Mouse (Mus musculus): ENCODE data around the gene Rad51b.
"Not testable (repeated sequence)": the region's sequence is repeated elsewhere in the genome, so short reads cannot be mapped to it uniquely, and the experiment has no call there.

The Rad51b gene

DNA sequence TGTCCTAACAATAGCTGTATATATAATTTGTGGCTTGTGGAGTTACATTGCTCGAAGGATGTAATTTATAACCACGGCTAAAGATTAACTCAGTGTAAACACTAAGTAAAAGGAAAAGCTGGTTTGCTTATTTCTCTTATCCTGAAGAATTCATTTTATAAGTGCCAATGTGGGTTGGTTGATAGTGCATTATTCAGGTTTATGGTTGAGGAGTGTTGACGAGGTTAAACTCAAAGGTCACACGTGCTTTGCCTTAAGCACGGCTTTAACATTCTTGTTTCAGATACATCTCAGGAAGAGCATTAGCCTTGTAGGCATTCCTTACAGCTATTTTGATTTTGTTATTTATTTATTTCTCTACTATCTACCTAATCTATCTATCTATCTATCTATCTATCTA is 20.3 kb downstream of the Rad51b start:
- POLR2A ChIA-PET: interaction anchor here in 2 of 4 experiments (0.7 to 1.2 kb wide), 4 partner anchors 8 to 21 kb away, joined by 3 read pairs; partner anchors contain the start of gene Rad51b (in 2 of the 2)
- CTCF ChIA-PET: interaction anchor here in 1 of 4 experiments (0.6 kb wide), 1 partner anchor 1160 kb away, joined by 3 read pairs; no protein-coding TSS in a partner anchor

DNA sequence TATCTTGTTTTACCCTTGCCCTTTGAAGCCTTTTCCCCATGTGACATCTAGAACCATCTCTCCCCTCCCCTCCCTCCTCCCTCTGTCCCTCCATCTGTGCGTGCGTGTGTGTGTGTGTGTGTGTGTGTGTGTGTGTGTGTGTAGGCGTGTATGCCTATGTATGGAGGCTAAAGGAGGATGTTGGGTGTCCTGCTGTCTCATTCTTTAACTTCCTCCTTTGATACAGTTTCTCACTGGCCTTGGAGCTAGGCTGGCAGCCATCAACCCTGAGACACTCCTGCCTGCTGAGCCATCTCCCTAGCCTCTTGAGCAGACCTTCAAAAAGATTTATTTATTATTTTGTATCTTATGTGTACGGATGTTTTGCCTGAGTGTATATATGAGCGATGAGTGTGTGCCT is 23.8 kb downstream of the Rad51b start:
- POLR2A ChIA-PET: no interaction called here
- CTCF ChIA-PET: no interaction called here

DNA sequence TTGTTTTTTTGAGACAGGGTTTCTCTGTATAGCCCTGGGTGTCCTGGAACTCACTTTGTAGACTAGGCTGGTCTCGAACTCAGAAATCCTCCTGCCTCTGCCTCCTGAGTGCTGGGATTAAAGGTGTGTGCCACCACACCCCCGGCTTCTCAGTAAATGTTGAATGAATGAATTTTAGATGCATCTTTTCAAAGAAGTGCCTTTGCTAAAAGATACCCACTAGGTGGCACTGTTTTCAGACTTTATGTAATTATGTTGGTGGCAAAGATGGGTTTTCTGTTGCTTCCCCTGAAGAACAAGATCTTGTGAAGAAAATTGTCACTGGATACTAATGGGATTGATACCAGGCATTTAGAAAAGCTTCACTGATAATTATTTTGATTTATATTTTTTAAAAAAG is 25.5 kb downstream of the Rad51b start:
- POLR2A ChIA-PET, CTCF ChIA-PET: not testable (repeated sequence)

DNA sequence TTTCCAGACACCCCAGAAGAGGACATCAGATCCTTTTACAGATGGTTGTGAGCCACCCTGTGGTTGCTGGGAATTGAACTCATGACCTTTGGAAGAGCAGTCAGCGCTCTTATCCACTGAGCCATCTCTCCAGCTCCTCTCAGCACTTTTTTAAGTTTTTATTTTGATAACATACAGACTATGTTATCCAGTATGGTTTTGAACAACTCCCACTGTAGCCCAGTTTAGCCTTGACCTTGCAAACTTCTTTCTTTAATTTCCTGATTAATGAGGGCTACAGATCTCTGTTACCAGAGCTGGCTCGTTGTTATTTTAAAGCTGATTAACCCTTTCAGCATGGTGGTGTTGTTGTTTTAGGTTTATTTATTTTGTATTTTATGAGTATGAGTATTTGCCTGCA is 29.2 kb downstream of the Rad51b start:
- POLR2A ChIA-PET: interaction anchor here in 1 of 4 experiments (1.2 kb wide), 1 partner anchor 10 kb away, joined by 3 read pairs; no protein-coding TSS in a partner anchor
- CTCF ChIA-PET: interaction anchor here in 2 of 4 experiments (0.5 to 0.7 kb wide), 2 partner anchors 133 to 210 kb away, joined by 3 to 4 read pairs; no protein-coding TSS in a partner anchor

DNA sequence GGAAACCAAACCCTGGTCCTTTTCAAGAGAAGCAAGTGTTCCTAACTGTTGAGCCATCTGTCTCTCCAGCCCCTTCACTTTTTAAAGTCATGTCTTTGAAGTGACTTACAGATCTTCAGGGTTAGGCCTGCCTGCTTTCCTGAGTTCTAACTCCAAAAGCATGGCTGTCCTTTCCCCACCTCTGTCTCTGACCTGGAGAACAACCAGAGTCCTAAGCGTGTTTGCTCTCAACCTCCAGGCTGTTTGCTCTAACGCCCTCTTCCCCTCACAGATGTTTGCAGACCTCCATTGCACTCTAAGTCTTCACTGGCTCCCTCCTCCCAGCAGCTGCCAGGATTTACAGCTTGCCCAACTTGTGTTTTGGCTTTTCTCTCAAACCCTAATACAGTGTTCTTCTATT is 29.7 kb downstream of the Rad51b start:
- POLR2A ChIA-PET: interaction anchor here in 1 of 4 experiments (1.2 kb wide), 1 partner anchor 10 kb away, joined by 3 read pairs; no protein-coding TSS in a partner anchor
- CTCF ChIA-PET: interaction anchor here in 1 of 4 experiments (0.7 kb wide), 1 partner anchor 133 kb away, joined by 3 read pairs; no protein-coding TSS in a partner anchor

DNA sequence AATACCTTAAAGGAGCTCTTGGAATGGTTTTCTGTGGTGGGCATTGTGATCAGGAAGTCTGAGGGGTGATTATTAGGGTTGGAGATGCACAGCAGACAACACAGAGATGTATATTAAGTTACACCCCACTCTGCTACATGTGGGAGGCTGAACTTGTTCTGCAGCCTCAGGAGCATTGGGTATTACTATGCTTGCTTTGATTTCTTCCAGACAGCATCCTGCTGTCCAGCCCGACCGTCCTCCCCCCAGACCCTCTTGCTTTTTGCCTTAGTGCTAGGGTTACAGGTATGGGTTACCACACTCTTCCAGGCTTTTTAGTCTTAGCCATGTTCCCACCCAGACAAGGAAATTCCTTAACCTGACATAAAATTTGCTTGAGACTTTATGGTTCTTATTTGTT is 30.8 kb downstream of the Rad51b start:
- ChIA-PET CTCF (interaction anchor here in 1 of 4 experiments (1.0 kb wide), 1 partner anchor 20 kb away, joined by 3 read pairs; no protein-coding TSS in a partner anchor), POLR2A (no interaction called here)

DNA sequence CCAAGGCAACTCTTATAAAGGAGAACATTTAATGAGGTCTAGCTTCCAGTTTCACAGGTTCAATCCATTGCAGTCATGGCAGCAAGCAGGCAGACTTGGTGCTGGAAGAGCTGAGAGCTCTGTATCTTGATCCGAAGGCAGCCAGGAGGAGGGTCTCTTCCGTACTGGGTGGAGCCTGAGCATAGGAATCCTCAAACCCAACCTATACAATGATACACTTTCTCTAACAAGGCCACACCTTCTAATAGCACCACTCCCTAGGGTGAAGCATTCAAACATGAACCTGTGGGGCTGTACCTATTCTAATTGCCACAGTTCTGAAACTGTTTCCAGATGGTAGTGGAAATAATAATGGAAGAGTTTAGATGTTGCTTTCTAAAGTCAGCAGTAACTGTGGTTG is 33.5 kb downstream of the Rad51b start:
- ChIA-PET CTCF (interaction anchor here in 1 of 4 experiments (0.6 to 1.6 kb wide), 2 partner anchors 17 to 816 kb away, joined by 3 to 4 read pairs; no protein-coding TSS in a partner anchor), POLR2A (interaction anchor here in 3 of 4 experiments (0.6 to 3.5 kb wide), 4 partner anchors 11 to 823 kb away, joined by 3 to 20 read pairs (median 3); no protein-coding TSS in a partner anchor)

DNA sequence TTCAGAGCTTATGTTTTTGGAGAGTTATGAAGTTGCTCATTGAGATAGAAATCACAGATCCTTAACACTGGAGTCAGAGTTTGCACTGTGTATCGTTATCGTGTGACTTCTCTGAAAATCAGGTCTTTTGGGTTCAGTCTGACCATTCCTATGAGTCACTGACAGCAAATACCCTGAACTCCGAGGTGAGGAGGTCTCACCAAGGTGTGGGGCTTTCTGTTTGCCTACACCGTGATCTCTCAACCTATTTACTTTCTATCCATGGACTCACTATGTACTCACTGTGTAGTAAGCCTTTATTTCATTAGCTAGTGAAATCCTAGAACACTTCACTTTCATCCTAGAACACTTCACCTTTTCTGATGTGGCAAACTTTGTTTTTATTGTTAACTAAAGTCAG is 34.6 kb downstream of the Rad51b start:
- ChIA-PET POLR2A (interaction anchor here in 2 of 4 experiments (0.6 to 3.5 kb wide), 3 partner anchors 10 to 35 kb away, joined by 3 to 20 read pairs (median 3); partner anchors contain the start of gene Rad51b (in 1 of the 2)), CTCF (interaction anchor here in 1 of 4 experiments (1.5 kb wide), 1 partner anchor 815 kb away, joined by 4 read pairs; no protein-coding TSS in a partner anchor)

DNA sequence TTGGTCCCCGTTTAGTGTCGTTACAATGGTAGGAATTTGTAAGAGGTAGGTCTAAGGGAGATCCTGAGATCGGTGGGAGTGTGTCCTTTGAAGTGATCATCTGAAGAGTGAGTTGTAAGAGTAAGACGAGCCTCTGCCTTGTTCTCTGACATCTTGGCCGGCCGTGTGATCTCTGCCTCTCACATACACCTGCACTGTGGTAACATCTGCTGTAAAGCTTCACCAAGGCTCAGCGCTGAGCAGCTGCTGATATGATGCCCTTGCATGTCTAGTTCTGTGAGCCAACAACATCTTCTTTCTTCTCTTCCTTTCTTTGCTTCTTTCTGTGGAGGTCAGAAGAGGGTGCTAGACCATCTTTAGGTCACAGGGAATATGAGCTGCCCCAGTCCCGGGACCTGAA is 41.7 kb downstream of the Rad51b start:
- CTCF ChIA-PET: interaction anchor here in 1 of 4 experiments (1.8 kb wide), 1 partner anchor 9 kb away, joined by 9 read pairs; no protein-coding TSS in a partner anchor
- POLR2A ChIA-PET: interaction anchor here in 1 of 4 experiments (1.1 to 1.4 kb wide), 4 partner anchors 14 to 823 kb away, joined by 3 read pairs; partner anchors contain the start of gene Zfp36l1

DNA sequence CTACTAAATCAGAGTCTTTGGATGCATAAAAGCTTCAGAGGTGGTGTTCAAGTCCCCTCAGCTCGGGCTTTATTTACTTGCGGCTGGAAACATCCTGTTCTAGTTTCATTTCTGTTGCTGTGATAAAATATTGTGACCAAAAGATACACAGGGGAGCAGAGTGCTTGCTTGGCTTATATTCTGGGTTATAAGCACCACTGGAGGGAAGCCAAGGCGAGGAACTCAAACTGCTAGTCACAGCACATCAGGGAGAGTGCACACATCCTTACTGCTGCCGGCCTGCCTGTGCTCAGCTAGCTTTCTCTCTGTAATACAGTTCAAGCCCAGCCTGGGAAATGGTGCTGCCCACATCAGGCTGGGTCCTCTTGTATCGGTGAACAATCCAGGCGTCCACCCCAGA is 43.4 kb downstream of the Rad51b start:
- ChIA-PET POLR2A (interaction anchor here in 2 of 4 experiments (1.2 to 4.0 kb wide), 4 partner anchors 9 to 218 kb away, joined by 3 to 20 read pairs (median 8); partner anchors contain the start of gene Rad51b (in 1 of the 2)), CTCF (interaction anchor here in 3 of 4 experiments (0.6 to 1.7 kb wide), 3 partner anchors 24 to 806 kb away, joined by 3 read pairs; no protein-coding TSS in a partner anchor)

DNA sequence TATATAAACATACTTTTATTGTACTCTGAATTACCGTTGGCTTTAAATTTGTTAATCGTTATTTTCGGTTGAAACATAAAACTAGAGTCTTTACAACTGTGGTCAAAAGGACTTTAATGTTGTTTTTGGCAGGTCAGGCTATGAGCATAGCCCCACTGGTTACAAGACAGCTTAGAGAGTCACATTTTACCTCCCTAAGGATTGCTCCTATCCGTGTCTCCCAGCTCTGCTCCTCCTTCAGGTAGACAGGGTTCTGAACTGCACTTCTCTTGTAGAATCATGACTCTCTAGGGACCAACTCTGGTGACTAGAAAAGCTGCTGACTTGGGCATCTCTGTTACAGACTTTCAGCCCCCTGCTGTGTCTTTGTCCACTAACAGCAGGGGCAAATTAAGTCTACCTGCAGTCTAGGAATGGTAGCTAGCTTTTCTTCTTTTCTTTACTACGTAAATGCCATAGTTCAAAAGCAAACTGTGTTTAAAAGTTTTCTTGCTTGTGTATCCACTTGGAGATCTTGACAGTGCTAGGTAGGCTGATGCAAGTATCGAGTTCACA is 44.3 kb downstream of the Rad51b start:
- ChIA-PET CTCF (interaction anchor here in 1 of 4 experiments (1.7 kb wide), 1 partner anchor 805 kb away, joined by 3 read pairs; no protein-coding TSS in a partner anchor), POLR2A (interaction anchor here in 3 of 4 experiments (0.6 to 4.0 kb wide), 12 partner anchors 10 to 774 kb away, joined by 3 to 20 read pairs (median 3); partner anchors contain the start of genes Rad51b (in 1 of the 3) and Zfp36l1 (in 1 of the 3))

DNA sequence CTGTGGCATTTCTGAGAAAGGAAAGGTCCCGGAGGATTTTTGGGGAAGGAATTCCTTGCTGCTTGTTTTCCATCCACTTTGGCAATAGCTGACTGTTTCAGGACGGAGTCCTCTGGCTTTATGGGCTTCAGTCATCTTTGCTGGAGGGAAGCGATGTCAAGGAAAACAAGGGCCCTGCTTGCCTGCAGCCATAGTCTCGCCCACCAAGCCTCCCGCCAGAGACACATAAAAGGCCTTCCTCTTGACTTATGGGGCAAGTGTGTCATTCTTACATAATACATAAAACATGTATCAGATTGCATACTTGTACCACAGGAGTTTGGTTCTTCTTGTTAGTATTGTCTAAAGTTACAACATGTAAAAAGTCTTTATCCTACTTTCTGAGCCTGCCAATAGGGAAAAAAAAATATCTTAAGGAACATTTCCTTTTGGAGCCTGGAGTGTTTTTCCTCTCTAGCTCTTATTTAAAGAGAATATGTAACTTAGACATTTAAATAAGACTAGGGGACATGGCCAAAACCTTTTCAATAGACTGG is 49.2 kb downstream of the Rad51b start:
- ChIA-PET POLR2A (interaction anchor here in 2 of 4 experiments (1.2 to 1.5 kb wide), 2 partner anchors 14 to 50 kb away, joined by 3 to 7 read pairs; partner anchors contain the start of genes Rad51b (in 1 of the 2) and Zfyve26 (in 1 of the 2)), CTCF (interaction anchor here in 3 of 4 experiments (0.6 to 2.4 kb wide), 3 partner anchors 11 to 28 kb away, joined by 4 to 21 read pairs (median 7); no protein-coding TSS in a partner anchor)

DNA sequence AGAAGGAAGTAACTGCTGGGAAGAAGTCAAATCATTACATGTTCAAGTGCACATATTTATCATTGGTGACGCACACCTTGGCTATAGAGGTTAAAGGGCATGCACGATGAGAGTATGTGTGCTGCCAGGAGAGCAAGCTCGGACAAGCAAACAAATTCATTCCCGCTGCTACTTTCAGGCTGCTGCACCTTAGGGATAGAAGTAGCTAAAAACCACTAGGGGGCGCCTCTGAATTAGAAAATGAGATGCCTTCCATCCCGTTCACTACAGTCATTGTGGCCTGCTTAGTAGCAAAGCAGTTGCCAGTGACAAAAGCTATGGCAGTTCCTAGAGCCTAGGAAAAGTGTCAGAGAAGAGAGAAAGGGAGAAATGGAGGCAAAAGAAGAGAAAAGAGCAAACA is 50.6 kb downstream of the Rad51b start:
- CTCF ChIA-PET: interaction anchor here (0.6 to 2.4 kb wide), 25 partner anchors 10 to 1049 kb away, joined by 3 to 21 read pairs (median 3); no protein-coding TSS in a partner anchor
- POLR2A ChIA-PET: interaction anchor here in 3 of 4 experiments (0.6 to 1.5 kb wide), 3 partner anchors 11 to 112 kb away, joined by 3 to 7 read pairs (median 6); partner anchors contain the start of genes Rad51b (in 1 of the 3) and Zfyve26 (in 1 of the 3)

DNA sequence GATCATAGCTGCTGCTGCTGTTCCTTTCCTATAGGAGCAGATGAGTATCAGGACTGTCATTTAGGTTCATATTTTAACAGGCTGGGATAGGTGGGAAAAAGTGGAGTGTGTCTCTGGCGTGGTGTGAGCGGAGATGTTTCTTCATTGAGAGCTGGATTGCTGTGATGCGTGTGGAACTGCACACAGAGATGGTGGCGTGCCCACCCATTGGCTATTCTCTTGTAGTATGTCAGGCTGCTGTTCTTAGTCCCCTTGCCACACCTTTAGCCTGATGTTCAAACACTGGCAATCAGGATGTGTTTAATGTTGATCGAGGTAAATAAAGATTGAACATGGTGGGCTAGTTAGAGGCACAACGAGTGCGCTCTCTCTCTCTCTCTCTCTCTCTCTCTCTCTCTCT is 54.4 kb downstream of the Rad51b start:
- ChIA-PET POLR2A (interaction anchor here in 3 of 4 experiments (0.5 to 1.5 kb wide), 5 partner anchors 10 to 923 kb away, joined by 3 to 5 read pairs (median 3); no protein-coding TSS in a partner anchor), CTCF (interaction anchor here in 3 of 4 experiments (0.7 to 2.5 kb wide), 3 partner anchors 11 to 781 kb away, joined by 3 to 8 read pairs (median 7); no protein-coding TSS in a partner anchor)

DNA sequence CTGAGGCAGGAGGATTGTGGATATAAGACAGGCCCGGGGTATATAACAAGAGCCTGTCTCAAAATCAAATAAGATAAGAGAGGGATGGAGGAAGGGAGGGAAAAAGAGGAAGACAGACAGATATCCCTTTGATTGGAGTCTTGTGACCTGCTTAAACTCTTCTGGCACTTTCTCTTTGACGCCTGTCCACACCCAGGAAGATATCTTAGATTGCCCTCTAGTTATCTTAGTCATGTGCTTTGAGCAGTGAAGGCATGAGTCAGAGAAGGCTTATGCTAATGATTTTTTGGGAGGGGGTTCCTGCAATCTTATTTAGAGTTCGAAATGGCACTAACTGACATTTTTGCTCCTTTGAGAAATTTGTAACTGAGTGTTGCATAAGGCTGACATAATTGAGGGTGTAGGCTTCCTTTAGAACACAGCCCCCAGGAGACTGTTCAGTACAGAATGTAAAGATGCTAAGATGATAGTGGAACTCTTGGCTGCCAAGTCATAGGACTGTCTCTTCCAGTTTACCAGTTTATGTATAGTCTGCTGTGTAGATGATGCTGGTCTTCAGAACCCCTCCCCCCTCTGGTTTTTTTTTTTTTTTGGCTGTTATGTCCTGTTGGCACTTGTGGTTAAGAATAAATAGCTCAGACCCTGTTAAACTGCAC is 55.1 kb downstream of the Rad51b start:
- POLR2A ChIA-PET: interaction anchor here in 2 of 4 experiments (0.6 to 1.5 kb wide), 7 partner anchors 11 to 922 kb away, joined by 3 to 5 read pairs (median 3); no protein-coding TSS in a partner anchor
- CTCF ChIA-PET: interaction anchor here (0.6 to 2.5 kb wide), 9 partner anchors 10 to 789 kb away, joined by 3 to 12 read pairs (median 5); no protein-coding TSS in a partner anchor

DNA sequence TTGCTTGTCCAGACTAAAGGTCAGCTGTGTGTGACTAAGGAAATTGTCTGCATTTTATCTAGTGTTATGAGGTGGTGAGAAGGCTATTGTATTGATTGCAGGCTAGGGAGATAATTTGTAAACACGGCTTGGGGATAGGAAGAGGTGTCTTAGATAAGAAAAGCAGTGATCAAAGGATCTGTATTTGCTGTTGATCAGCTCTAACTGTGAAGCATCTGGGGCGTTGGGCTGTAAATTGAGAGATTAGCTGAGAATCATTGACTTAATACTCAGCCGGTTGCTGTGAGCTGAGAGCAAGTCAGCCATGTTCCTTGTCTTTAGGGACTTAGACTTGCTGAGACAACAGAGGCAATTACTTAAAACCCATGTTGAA is 55.6 kb downstream of the Rad51b start:
- CTCF ChIA-PET: interaction anchor here (0.6 to 2.5 kb wide), 7 partner anchors 10 to 788 kb away, joined by 3 to 12 read pairs (median 5); no protein-coding TSS in a partner anchor
- POLR2A ChIA-PET: interaction anchor here in 2 of 4 experiments (0.6 to 1.1 kb wide), 4 partner anchors 16 to 686 kb away, joined by 3 read pairs; no protein-coding TSS in a partner anchor

DNA sequence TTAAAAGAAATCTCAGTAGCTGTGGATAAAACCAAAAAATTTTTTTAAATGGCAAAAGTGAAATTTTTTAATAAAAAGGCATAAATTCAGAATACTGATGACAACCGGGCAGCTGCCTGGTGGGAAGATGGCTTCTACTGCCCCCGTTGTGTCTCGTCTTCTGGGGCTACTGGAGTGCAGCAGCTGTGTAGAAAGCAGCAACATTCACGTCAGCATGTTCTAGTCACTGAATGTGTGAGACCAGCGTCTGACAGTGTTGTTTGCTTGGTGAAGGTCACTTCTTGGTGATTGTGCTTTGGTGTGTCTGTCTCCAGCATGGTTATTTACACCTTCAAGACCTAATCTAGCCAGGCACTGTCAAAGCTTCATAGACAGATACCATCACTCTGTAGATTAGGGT is 56.3 kb downstream of the Rad51b start:
- CTCF ChIA-PET: interaction anchor here in 2 of 4 experiments (1.0 to 2.5 kb wide), 2 partner anchors 9 to 465 kb away, joined by 3 to 7 read pairs; no protein-coding TSS in a partner anchor
- POLR2A ChIA-PET: interaction anchor here in 2 of 4 experiments (0.6 to 1.8 kb wide), 3 partner anchors 12 to 19 kb away, joined by 3 to 6 read pairs (median 3); no protein-coding TSS in a partner anchor

DNA sequence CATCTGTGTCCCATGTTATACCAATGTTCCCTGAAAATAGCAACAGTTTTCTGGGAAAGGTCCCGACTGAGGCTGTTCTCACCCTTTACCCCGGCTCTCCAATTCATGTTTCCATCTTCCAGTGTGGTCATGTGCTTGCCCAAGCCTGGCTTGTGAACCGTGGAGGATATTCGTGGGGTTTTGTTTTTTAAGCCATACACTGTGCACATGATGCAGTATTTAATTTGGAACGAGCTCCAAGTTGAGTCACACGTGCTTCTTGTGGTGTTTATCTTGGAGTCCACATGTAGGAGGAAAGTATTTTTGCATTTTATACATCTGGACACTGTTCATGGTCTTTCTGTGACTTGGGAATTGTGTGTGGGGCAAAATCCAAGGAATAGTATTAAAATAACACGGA is 57.5 kb downstream of the Rad51b start:
- ChIA-PET CTCF (no interaction called here), POLR2A (interaction anchor here in 2 of 4 experiments (0.5 to 1.8 kb wide), 2 partner anchors 13 to 754 kb away, joined by 4 to 6 read pairs; no protein-coding TSS in a partner anchor)
